Mouse (Mus musculus) stomach, embryonic 16.5 days (tissue): ENCODE results near the gene Chac1. TPM values are rescaled to one million over a fixed set of nuclear protein-coding genes. Genes with fewer than 3 reads are reported as not detected.

ENCODE experiments used
- ATAC-seq: fragments of 200-750 bp; cut with Nextera tagmentation; 2 replicates; pipeline ENCODE4 v1.8.0; 2017; ENCODE audit warnings: moderate number of reproducible peaks, moderate TSS enrichment; ENCODE audit not compliant: insufficient read depth, low FRiP score
- H3K27ac ChIP-seq: fragments of 300-500 bp; sonication (generic); 2 replicates; pipeline ENCODE4 v1.5.1; 2014; ENCODE audit warnings: low read length
- H3K27me3 ChIP-seq: fragments of 300-500 bp; sonication (generic); 2 replicates; pipeline ENCODE4 v1.6.1; 2014; ENCODE audit warnings: low read length, control low read depth, mixed read lengths; ENCODE audit not compliant: control insufficient read depth, insufficient read depth
- H3K36me3 ChIP-seq: fragments of 300-500 bp; sonication (generic); 2 replicates; pipeline ENCODE4 v1.6.1; 2014; ENCODE audit warnings: low read length; ENCODE audit not compliant: control insufficient read depth, insufficient read depth
- H3K4me1 ChIP-seq: fragments of 300-500 bp; sonication (generic); 2 replicates; pipeline ENCODE4 v1.6.1; 2014; ENCODE audit warnings: low read length, control low read depth, mixed read lengths; ENCODE audit not compliant: control insufficient read depth, insufficient read depth
- H3K4me2 ChIP-seq: fragments of 300-500 bp; sonication (generic); 2 replicates; pipeline ENCODE4 v1.6.1; 2014; ENCODE audit warnings: low read depth, low read length, mixed read lengths
- H3K4me3 ChIP-seq: fragments of 300-500 bp; sonication (generic); replicated peaks from 2 replicates; pipeline ENCODE4 v1.5.1; 2014; ENCODE audit warnings: mild to moderate bottlenecking, low read length
- H3K9ac ChIP-seq: fragments of 300-500 bp; sonication (generic); 2 replicates; pipeline ENCODE4 v1.6.1; 2014; ENCODE audit warnings: low read length
- H3K9me3 ChIP-seq: fragments of 300-500 bp; sonication (generic); replicated peaks from 2 replicates; pipeline ENCODE4 v1.6.1; 2016; ENCODE audit warnings: low read length, control low read depth; ENCODE audit not compliant: control insufficient read depth
- WGBS: fragments of 180-500 bp; shearing (Covaris S2); extraction: QIAGEN DNeasy Blood & Tissue Kit; methylation state at CpG from one replicate; pipeline ENCODE4 v1.1.7; 2014; 5-methylcytosine and 5-hydroxymethylcytosine counted together
- polyA plus RNA-seq: library from polyadenylated mRNA; unstranded; fragments of >200 nt; fragmentation: Nextera tagmentation; extraction: Ambion mirVana; gene quantifications from 2 replicates; pipeline ENCODE4 v1.2.1, GENCODE M21; 2015

Gene Chac1
- polyA plus RNA-seq, 1 experiment from 2014 or later = 2.4 TPM

GRCm38 (mm10) chr2:119334964-119335525 lies 16.0 kb upstream of the Chac1 start:
- no peak overlapping the region for H3K4me2 ChIP-seq
- H3K9ac ChIP-seq = no peak overlapping the region
- no peaks in the 10 kb centered on the region for H3K9me3 ChIP-seq
- H3K27ac ChIP-seq = no peak overlapping the region
- H3K36me3 ChIP-seq = no peaks in the 10 kb centered on the region
- 77% methylated on average over 7 of the region's 7 CpGs for WGBS
- H3K4me1 ChIP-seq = peaks cover 4% of the 10 kb centered on the region; the same call in 1 of the 2 replicates
- H3K27me3 ChIP-seq = no peaks in the 10 kb centered on the region
- ATAC-seq = no peak
- no peak overlapping the region for H3K4me3 ChIP-seq

GRCm38 (mm10) chr2:119335535-119335934 lies 15.5 kb upstream of the Chac1 start:
- Histone ChIP-seq H3K9ac (no peak overlapping the region), H3K4me1 (peaks cover 4% of the 10 kb centered on the region; the same call in 1 of the 2 replicates), H3K36me3 (no peaks in the 10 kb centered on the region), H3K27me3 (no peaks in the 10 kb centered on the region), H3K4me3 (no peak overlapping the region), H3K27ac (no peak overlapping the region), H3K4me2 (no peak overlapping the region), H3K9me3 (no peaks in the 10 kb centered on the region)
- WGBS = 76% methylated on average over 1 of the region's 1 CpGs
- no peak for ATAC-seq

GRCm38 (mm10) chr2:119336002-119336401 lies 15.0 kb upstream of the Chac1 start:
- Histone ChIP-seq H3K9ac (no peak overlapping the region), H3K4me2 (no peak overlapping the region), H3K27me3 (no peaks in the 10 kb centered on the region), H3K4me1 (peaks cover 4% of the 10 kb centered on the region; the same call in 1 of the 2 replicates), H3K36me3 (no peaks in the 10 kb centered on the region), H3K27ac (no peak overlapping the region), H3K9me3 (no peaks in the 10 kb centered on the region), H3K4me3 (no peak overlapping the region)
- no peak for ATAC-seq
- WGBS = 60% methylated on average over 2 of the region's 2 CpGs

GRCm38 (mm10) chr2:119336470-119336869 lies 14.6 kb upstream of the Chac1 start:
- WGBS = 71% methylated on average over 10 of the region's 10 CpGs
- H3K9me3 ChIP-seq = no peaks in the 10 kb centered on the region
- no peak for ATAC-seq
- no peak overlapping the region for H3K4me3 ChIP-seq
- no peaks in the 10 kb centered on the region for H3K27me3 ChIP-seq
- H3K4me2 ChIP-seq = no peak overlapping the region
- H3K36me3 ChIP-seq = no peaks in the 10 kb centered on the region
- H3K9ac ChIP-seq = no peak overlapping the region
- peaks cover 4% of the 10 kb centered on the region; the same call in 1 of the 2 replicates for H3K4me1 ChIP-seq
- peak overlapping the region; percentile 25; the same call in 1 of the 2 replicates for H3K27ac ChIP-seq

- Histone ChIP-seq H3K4me3 (peak overlapping the region; percentile 65), H3K27ac (peak overlapping the region; percentile 74), H3K9me3 (no peaks in the 10 kb centered on the region), H3K4me2 (peak overlapping the region; percentile 61), H3K4me1 (peaks cover 4% of the 10 kb centered on the region; the same call in 1 of the 2 replicates), H3K9ac (peak overlapping the region; percentile 87), H3K27me3 (no peaks in the 10 kb centered on the region), H3K36me3 (no peaks in the 10 kb centered on the region)
- ATAC-seq = peak; percentile 87
- WGBS = 6% methylated on average over 60 of the region's 60 CpGs
Measured at GRCm38 (mm10) chr2:119337425-119338265, 13.4 kb upstream of the Chac1 start.

GRCm38 (mm10) chr2:119344537-119345138 lies 6.4 kb upstream of the Chac1 start:
- WGBS = 39% methylated on average over 6 of the region's 6 CpGs
- H3K27me3 ChIP-seq = no peaks in the 10 kb centered on the region; the same call in 1 of the 2 replicates
- no peak for ATAC-seq
- H3K9ac ChIP-seq = no peak overlapping the region
- no peaks in the 10 kb centered on the region for H3K36me3 ChIP-seq
- no peaks in the 10 kb centered on the region for H3K9me3 ChIP-seq
- no peaks in the 10 kb centered on the region for H3K4me1 ChIP-seq
- H3K4me3 ChIP-seq = no peak overlapping the region
- no peak overlapping the region for H3K4me2 ChIP-seq
- no peak overlapping the region for H3K27ac ChIP-seq

- peaks cover 4% of the 10 kb centered on the region; the same call in 1 of the 2 replicates for H3K27me3 ChIP-seq
- no peak overlapping the region for H3K9ac ChIP-seq
- H3K27ac ChIP-seq = no peak overlapping the region
- 0 out of 2 replicates have a peak, but pooled peaks cover 3% of the 10 kb centered on the region for H3K9me3 ChIP-seq
- no peaks in the 10 kb centered on the region for H3K36me3 ChIP-seq
- no peak for ATAC-seq
- 82% methylated on average over 8 of the region's 8 CpGs for WGBS
- peaks cover 5% of the 10 kb centered on the region; the same call in 1 of the 2 replicates for H3K4me1 ChIP-seq
- H3K4me3 ChIP-seq = no peak overlapping the region
- no peak overlapping the region for H3K4me2 ChIP-seq
Measured at GRCm38 (mm10) chr2:119353707-119354106, 2.7 kb downstream of the Chac1 start.

- Histone ChIP-seq H3K4me1 (peaks cover 5% of the 10 kb centered on the region; the same call in 1 of the 2 replicates), H3K27ac (no peak overlapping the region), H3K27me3 (peaks cover 4% of the 10 kb centered on the region; the same call in 1 of the 2 replicates), H3K4me2 (no peak overlapping the region), H3K36me3 (no peaks in the 10 kb centered on the region), H3K9ac (no peak overlapping the region), H3K4me3 (no peak overlapping the region), H3K9me3 (0 out of 2 replicates have a peak, but pooled peaks cover 3% of the 10 kb centered on the region)
- no peak for ATAC-seq
- 86% methylated on average over 3 of the region's 3 CpGs for WGBS
Measured at GRCm38 (mm10) chr2:119355089-119355488, 4.1 kb downstream of the Chac1 start.

GRCm38 (mm10) chr2:119355651-119356050 lies 4.6 kb downstream of the Chac1 start:
- Histone ChIP-seq H3K36me3 (no peaks in the 10 kb centered on the region), H3K9ac (no peak overlapping the region), H3K4me3 (no peak overlapping the region), H3K27ac (no peak overlapping the region), H3K27me3 (peaks cover 4% of the 10 kb centered on the region; the same call in 1 of the 2 replicates), H3K4me2 (no peak overlapping the region), H3K9me3 (0 out of 2 replicates have a peak, but pooled peaks cover 3% of the 10 kb centered on the region), H3K4me1 (peaks cover 5% of the 10 kb centered on the region; the same call in 1 of the 2 replicates)
- 32% methylated on average over 7 of the region's 7 CpGs for WGBS
- ATAC-seq = no peak
